Mouse (Mus musculus): ENCODE results near the gene Vav2. TPM values are rescaled to one million over a fixed set of nuclear protein-coding genes. Genes with fewer than 3 reads are reported as not detected.

Vav2 gene
- polyA plus RNA-seq, 1 experiment, result 13.0 TPM

DNA sequence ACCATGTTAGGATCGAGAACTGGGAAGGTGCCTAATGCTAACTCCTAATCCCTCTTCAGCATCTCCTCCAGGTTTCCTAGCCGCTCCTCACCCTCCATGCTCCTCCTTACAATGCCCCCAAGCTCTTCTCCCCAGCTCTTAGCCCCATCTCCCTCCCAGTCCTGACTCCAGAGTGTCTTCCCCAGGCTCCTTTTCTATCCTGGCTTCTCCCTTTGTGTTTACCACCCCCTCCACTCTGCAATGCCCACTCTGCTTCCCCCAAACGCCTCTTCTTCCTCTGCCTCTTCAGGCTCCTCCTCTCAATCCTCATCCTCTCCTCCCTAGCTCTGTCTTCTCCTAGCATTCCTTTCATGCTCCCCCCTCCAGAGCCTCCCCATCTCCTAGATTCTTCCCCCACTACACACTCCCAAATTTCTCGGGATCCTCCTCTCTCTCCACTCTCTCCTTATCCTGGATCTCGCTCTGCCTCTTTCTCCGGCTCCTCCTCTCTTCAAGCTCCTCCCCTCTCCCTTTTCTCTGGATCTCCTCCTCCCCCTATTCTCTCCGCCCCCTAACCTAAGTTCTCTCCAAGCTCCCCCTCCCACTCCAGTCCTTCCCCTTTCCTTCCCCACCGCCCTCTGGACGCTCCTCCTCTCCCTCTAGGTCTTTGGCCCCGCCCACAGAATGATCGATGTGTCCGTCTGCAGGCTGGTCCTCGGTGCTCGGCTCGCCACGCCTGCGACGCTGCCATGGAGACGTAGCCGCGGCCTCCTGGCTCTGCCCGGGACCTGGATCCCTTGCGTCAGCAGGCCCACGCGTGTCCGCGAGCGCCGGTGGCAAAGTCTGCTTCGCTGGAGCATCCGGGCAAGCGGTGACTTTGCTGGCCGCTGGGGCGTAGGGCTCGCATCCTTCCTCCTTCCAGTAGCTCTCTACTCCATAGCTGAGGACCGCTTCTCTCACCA, 15.2 kb upstream of the Vav2 start, which contains the start of gene Brd3os:
TSS of gene Brd3os (plus strand) at position 558 of the 941 bp plus-strand sequence.
- Histone ChIP-seq H3K79me3 (ENCODE audit: low read depth) (no peaks in the 10 kb centered on the region), H3ac (ENCODE audit: control insufficient read depth, insufficient read length, low read depth) (peak within 1 kb of the TSS; percentile 83), H3K79me2 (ENCODE audit: control insufficient read depth, insufficient read depth) (no peaks in the 10 kb centered on the region), H3K36me3 (ENCODE audit: control insufficient read depth, insufficient read depth) (peaks cover 14% of the 10 kb centered on the region), H3K27me3 (ENCODE audit: control insufficient read depth, insufficient read depth, insufficient read length) (no peaks in the 10 kb centered on the region), H3K4me3 (ENCODE audit: insufficient read depth, poor library complexity, severe bottlenecking) (peak within 1 kb of the TSS; percentile 48)
- TF ChIP-seq MAX (IDR thresholded peaks at IDR 0.05) (peak; percentile 44), MYOG (IDR thresholded peaks at IDR 0.05; ENCODE audit: control insufficient read depth, extremely low read depth, insufficient read length) (no peak), FOSL1 (IDR thresholded peaks at IDR 0.05; ENCODE audit: insufficient read depth, low read length, poor library complexity, severe bottlenecking) (no peak)

GRCm38 (mm10) chr2:27438281-27438680, 11.4 kb upstream of the Vav2 start:
- H3K79me2 ChIP-seq (ENCODE audit: control insufficient read depth, insufficient read depth), result no peaks in the 10 kb centered on the region
- no peaks in the 10 kb centered on the region for H3K79me3 ChIP-seq (ENCODE audit: low read depth)
- H3K4me3 ChIP-seq (ENCODE audit: insufficient read depth, poor library complexity, severe bottlenecking), result no peak overlapping the region
- H3K36me3 ChIP-seq (ENCODE audit: control insufficient read depth, insufficient read depth), result no peaks in the 10 kb centered on the region
- H3K27me3 ChIP-seq (ENCODE audit: control insufficient read depth, insufficient read depth, insufficient read length), result no peaks in the 10 kb centered on the region
- TF ChIP-seq FOSL1 (IDR thresholded peaks at IDR 0.05; ENCODE audit: insufficient read depth, low read length, poor library complexity, severe bottlenecking) (no peak), USF1 (IDR thresholded peaks at IDR 0.05; ENCODE audit: low read depth) (no peak), CEBPB (IDR thresholded peaks at IDR 0.05; ENCODE audit: low read depth) (no peak), MYOG (IDR thresholded peaks at IDR 0.05; ENCODE audit: control insufficient read depth, extremely low read depth, insufficient read length) (no peak), MYOD1 (IDR thresholded peaks at IDR 0.05; ENCODE audit: control insufficient read depth, insufficient read length, low read depth) (no peak)
- H3ac ChIP-seq (ENCODE audit: control insufficient read depth, insufficient read length, low read depth), result no peak overlapping the region

GRCm38 (mm10) chr2:27437876-27438275, 11.0 kb upstream of the Vav2 start:
- Histone ChIP-seq H3K36me3 (ENCODE audit: control insufficient read depth, insufficient read depth) (no peaks in the 10 kb centered on the region), H3ac (ENCODE audit: control insufficient read depth, insufficient read length, low read depth) (no peak overlapping the region), H3K79me3 (ENCODE audit: low read depth) (no peaks in the 10 kb centered on the region), H3K27me3 (ENCODE audit: control insufficient read depth, insufficient read depth, insufficient read length) (no peaks in the 10 kb centered on the region), H3K79me2 (ENCODE audit: control insufficient read depth, insufficient read depth) (no peaks in the 10 kb centered on the region), H3K4me3 (ENCODE audit: insufficient read depth, poor library complexity, severe bottlenecking) (no peak overlapping the region)
- TF ChIP-seq CEBPB (IDR thresholded peaks at IDR 0.05; ENCODE audit: low read depth), result no peak
- TF ChIP-seq MYOD1 (IDR thresholded peaks at IDR 0.05; ENCODE audit: control insufficient read depth, insufficient read length, low read depth), result no peak
- TF ChIP-seq FOSL1 (IDR thresholded peaks at IDR 0.05; ENCODE audit: insufficient read depth, low read length, poor library complexity, severe bottlenecking), result no peak
- TF ChIP-seq USF1 (IDR thresholded peaks at IDR 0.05; ENCODE audit: low read depth), result no peak
- no peak for TF ChIP-seq MAX (IDR thresholded peaks at IDR 0.05)
- no peak for TF ChIP-seq MYOG (IDR thresholded peaks at IDR 0.05; ENCODE audit: control insufficient read depth, extremely low read depth, insufficient read length)
- TF ChIP-seq CTCF (IDR thresholded peaks at IDR 0.05; ENCODE audit: control insufficient read depth, insufficient read depth, insufficient read length), result no peak

- Histone ChIP-seq H3K36me3 (ENCODE audit: control insufficient read depth, insufficient read depth) (no peaks in the 10 kb centered on the region), H3K79me3 (ENCODE audit: low read depth) (no peaks in the 10 kb centered on the region), H3K27me3 (ENCODE audit: control insufficient read depth, insufficient read depth, insufficient read length) (no peaks in the 10 kb centered on the region), H3K79me2 (ENCODE audit: control insufficient read depth, insufficient read depth) (no peaks in the 10 kb centered on the region), H3K4me3 (ENCODE audit: insufficient read depth, poor library complexity, severe bottlenecking) (no peak overlapping the region), H3ac (ENCODE audit: control insufficient read depth, insufficient read length, low read depth) (no peak overlapping the region)
- TF ChIP-seq MYOD1 (IDR thresholded peaks at IDR 0.05; ENCODE audit: control insufficient read depth, insufficient read length, low read depth) (no peak), MYOG (IDR thresholded peaks at IDR 0.05; ENCODE audit: control insufficient read depth, extremely low read depth, insufficient read length) (no peak), CTCF (IDR thresholded peaks at IDR 0.05; ENCODE audit: control insufficient read depth, insufficient read depth, insufficient read length) (no peak), CEBPB (IDR thresholded peaks at IDR 0.05; ENCODE audit: low read depth) (no peak), USF1 (IDR thresholded peaks at IDR 0.05; ENCODE audit: low read depth) (no peak), MAX (IDR thresholded peaks at IDR 0.05) (no peak), FOSL1 (IDR thresholded peaks at IDR 0.05; ENCODE audit: insufficient read depth, low read length, poor library complexity, severe bottlenecking) (no peak)
Measured at GRCm38 (mm10) chr2:27432599-27432998, 5.8 kb upstream of the Vav2 start.

DNA sequence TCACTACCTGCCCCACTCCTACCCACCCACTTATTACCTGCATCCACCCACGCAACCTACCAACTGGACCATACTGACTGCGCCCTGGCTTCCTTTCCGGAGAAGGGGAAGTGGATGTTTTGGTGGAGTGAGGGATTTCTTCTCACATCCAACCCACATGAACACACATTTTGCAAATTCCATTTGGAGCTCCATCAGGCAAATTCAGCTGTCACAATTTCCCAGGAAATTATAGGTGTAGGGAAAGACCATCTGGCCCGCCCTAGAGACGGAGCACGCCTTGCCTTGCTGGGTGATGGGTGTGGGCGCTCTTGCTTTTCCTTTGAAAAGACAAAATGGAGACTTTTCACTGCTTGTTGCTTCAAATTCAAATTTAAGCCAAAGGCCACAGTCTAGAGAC, 3.8 kb upstream of the Vav2 start:
- no peaks in the 10 kb centered on the region for H3K27me3 ChIP-seq (ENCODE audit: control insufficient read depth, insufficient read depth, insufficient read length)
- H3K79me2 ChIP-seq (ENCODE audit: control insufficient read depth, insufficient read depth), result peaks cover 8% of the 10 kb centered on the region
- no peak for TF ChIP-seq MYOG (IDR thresholded peaks at IDR 0.05; ENCODE audit: control insufficient read depth, extremely low read depth, insufficient read length)
- no peak for TF ChIP-seq CTCF (IDR thresholded peaks at IDR 0.05; ENCODE audit: control insufficient read depth, insufficient read depth, insufficient read length)
- TF ChIP-seq MAX (IDR thresholded peaks at IDR 0.05), result no peak
- TF ChIP-seq USF1 (IDR thresholded peaks at IDR 0.05; ENCODE audit: low read depth), result no peak
- TF ChIP-seq FOSL1 (IDR thresholded peaks at IDR 0.05; ENCODE audit: insufficient read depth, low read length, poor library complexity, severe bottlenecking), result no peak
- no peaks in the 10 kb centered on the region for H3K36me3 ChIP-seq (ENCODE audit: control insufficient read depth, insufficient read depth)
- H3K79me3 ChIP-seq (ENCODE audit: low read depth), result peaks cover 3% of the 10 kb centered on the region
- no peak overlapping the region for H3K4me3 ChIP-seq (ENCODE audit: insufficient read depth, poor library complexity, severe bottlenecking)
- H3ac ChIP-seq (ENCODE audit: control insufficient read depth, insufficient read length, low read depth), result no peak overlapping the region
